Mouse (Mus musculus) midbrain, postnatal 0 days (tissue): ENCODE results near the gene Capg. TPM values are rescaled to one million over a fixed set of nuclear protein-coding genes. Genes with fewer than 3 reads are reported as not detected.

ENCODE experiments used
- ATAC-seq: fragments of 200-750 bp; cut with Nextera tagmentation; 2 replicates; pipeline ENCODE4 v1.8.0; 2017; ENCODE audit warnings: moderate number of reproducible peaks, mild to moderate bottlenecking, moderate TSS enrichment, moderate library complexity; ENCODE audit not compliant: low FRiP score
- DNase-seq: peaks from one replicate; pipeline ENCODE4 v3.0.0-alpha.2; 2015; ENCODE audit warnings: low spot score
- H3K27ac ChIP-seq: fragments of 300-500 bp; sonication (generic); 2 replicates; pipeline ENCODE4 v1.5.1; 2014; ENCODE audit warnings: low read depth, mild to moderate bottlenecking, low read length, mixed read lengths
- H3K27me3 ChIP-seq: fragments of 300-500 bp; sonication (generic); 2 replicates; pipeline ENCODE4 v1.6.1; 2014; ENCODE audit warnings: low read length, control low read depth, mixed read lengths; ENCODE audit not compliant: insufficient read depth
- H3K36me3 ChIP-seq: fragments of 300-500 bp; sonication (generic); 2 replicates; pipeline ENCODE4 v1.6.1; 2014; ENCODE audit warnings: low read length, control low read depth, mixed read lengths; ENCODE audit not compliant: insufficient read depth
- H3K4me1 ChIP-seq: fragments of 300-500 bp; sonication (generic); 2 replicates; pipeline ENCODE4 v1.6.1; 2014; ENCODE audit warnings: mild to moderate bottlenecking, control low read depth, antibody characterized with exemption, low read length, mixed read lengths; ENCODE audit not compliant: insufficient read depth
- H3K4me2 ChIP-seq: fragments of 300-500 bp; sonication (generic); 2 replicates; pipeline ENCODE4 v1.6.1; 2014; ENCODE audit warnings: low read depth, mild to moderate bottlenecking, low read length, mixed read lengths; ENCODE audit not compliant: poor library complexity, severe bottlenecking
- H3K4me3 ChIP-seq: fragments of 300-500 bp; sonication (generic); 2 replicates; pipeline ENCODE4 v1.5.1; 2014; ENCODE audit warnings: low read depth, mild to moderate bottlenecking, low read length, moderate library complexity
- H3K9ac ChIP-seq: fragments of 300-500 bp; sonication (generic); replicated peaks from 2 replicates; pipeline ENCODE4 v1.6.1; 2014; ENCODE audit warnings: mild to moderate bottlenecking, low read length, moderate library complexity, mixed read lengths; ENCODE audit not compliant: poor library complexity, severe bottlenecking
- H3K9me3 ChIP-seq: fragments of 300-500 bp; sonication (generic); 2 replicates; pipeline ENCODE4 v1.6.1; 2016; ENCODE audit warnings: low read length, control low read depth
- CTCF ChIP-seq: IDR thresholded peaks from 2 replicates; pipeline ENCODE4 v1.5.1; 2016; ENCODE audit warnings: antibody characterized with exemption, mild to moderate bottlenecking
- WGBS: fragments of 180-500 bp; shearing (Covaris S2); extraction: QIAGEN DNeasy Blood & Tissue Kit; methylation state at CpG from one replicate; pipeline ENCODE4 v1.1.7; 2014; 5-methylcytosine and 5-hydroxymethylcytosine counted together
- polyA plus RNA-seq: library from polyadenylated mRNA; unstranded; fragments of >200 nt; fragmentation: Nextera tagmentation; extraction: Ambion mirVana; gene quantifications from 2 replicates; pipeline ENCODE4 v1.2.1, GENCODE M21; 2015
- total RNA-seq: library from RNA; depleted of rRNA; stranded (reverse); fragments of >200 nt; gene quantifications from 2 replicates; pipeline ENCODE4 v1.2.3, GENCODE M21; 2014

Capg gene
- total and polyA plus RNA-seq, 2 experiments from 2014 or later: 6.3 to 12.2 TPM

- Histone ChIP-seq H3K27ac (no peak overlapping the region), H3K4me3 (no peak overlapping the region), H3K4me1 (no peaks in the 10 kb centered on the region), H3K9me3 (no peaks in the 10 kb centered on the region), H3K4me2 (peak overlapping the region; percentile 34), H3K9ac (no peak overlapping the region), H3K27me3 (no peaks in the 10 kb centered on the region), H3K36me3 (no peaks in the 10 kb centered on the region)
- TF ChIP-seq CTCF: peak; percentile 95
- no peak for ATAC-seq
- 2% methylated on average over 9 of the region's 9 CpGs for WGBS
- DNase-seq: peak; percentile 82
Observed at GRCm38 (mm10) chr6:72535165-72535564, 9.0 kb upstream of the Capg start.

GRCm38 (mm10) chr6:72537998-72538500, 6.1 kb upstream of the Capg start:
- 55% methylated on average over 10 of the region's 10 CpGs for WGBS
- Histone ChIP-seq H3K27me3 (no peaks in the 10 kb centered on the region), H3K4me2 (peak overlapping the region; percentile 52), H3K4me3 (peak overlapping the region; percentile 33), H3K27ac (no peak overlapping the region), H3K36me3 (no peaks in the 10 kb centered on the region), H3K9ac (peak overlapping the region; percentile 58), H3K4me1 (no peaks in the 10 kb centered on the region), H3K9me3 (no peaks in the 10 kb centered on the region)
- DNase-seq (no peak), ATAC-seq (no peak)
- no peak for TF ChIP-seq CTCF

GRCm38 (mm10) chr6:72538562-72539031, 5.6 kb upstream of the Capg start:
- H3K4me3 ChIP-seq: peak overlapping the region; percentile 33
- no peaks in the 10 kb centered on the region for H3K27me3 ChIP-seq
- H3K4me1 ChIP-seq: no peaks in the 10 kb centered on the region
- H3K9ac ChIP-seq: peak overlapping the region; percentile 58
- DNase-seq (peak; percentile 96), ATAC-seq (peak; percentile 94)
- H3K36me3 ChIP-seq: no peaks in the 10 kb centered on the region
- TF ChIP-seq CTCF: peak; percentile 52
- H3K4me2 ChIP-seq: peak overlapping the region; percentile 52
- H3K9me3 ChIP-seq: no peaks in the 10 kb centered on the region
- 2% methylated on average over 16 of the region's 16 CpGs for WGBS
- H3K27ac ChIP-seq: peak overlapping the region; percentile 55

GRCm38 (mm10) chr6:72543265-72543850, 833 bp upstream of the Capg start:
- H3K27me3 ChIP-seq: no peaks in the 10 kb centered on the region
- no peaks in the 10 kb centered on the region for H3K36me3 ChIP-seq
- DNase-seq: peak; percentile 22
- H3K4me3 ChIP-seq: no peak overlapping the region
- H3K27ac ChIP-seq: no peak overlapping the region
- H3K9ac ChIP-seq: no peak overlapping the region
- H3K4me1 ChIP-seq: no peaks in the 10 kb centered on the region
- no peak for TF ChIP-seq CTCF
- H3K9me3 ChIP-seq: no peaks in the 10 kb centered on the region
- H3K4me2 ChIP-seq: no peak overlapping the region
- WGBS: 68% methylated on average over 12 of the region's 12 CpGs
- ATAC-seq: no peak

- WGBS: 57% methylated on average over 7 of the region's 7 CpGs
- no peaks in the 10 kb centered on the region for H3K36me3 ChIP-seq
- no peaks in the 10 kb centered on the region for H3K4me1 ChIP-seq
- H3K4me2 ChIP-seq: no peak overlapping the region
- H3K27me3 ChIP-seq: no peaks in the 10 kb centered on the region
- H3K4me3 ChIP-seq: no peak overlapping the region
- ATAC-seq: no peak
- no peak for TF ChIP-seq CTCF
- no peak overlapping the region for H3K9ac ChIP-seq
- H3K27ac ChIP-seq: no peak overlapping the region
- DNase-seq: no peak
- H3K9me3 ChIP-seq: no peaks in the 10 kb centered on the region
Observed at GRCm38 (mm10) chr6:72545377-72545776, 1.2 kb downstream of the Capg start.

- WGBS: 89% methylated on average over 2 of the region's 2 CpGs
Observed at GRCm38 (mm10) chr6:72547121-72547520, 2.9 kb downstream of the Capg start.

More at GRCm38 (mm10) chr6:72547121-72547520, 2.9 kb downstream of the Capg start:
- Histone ChIP-seq H3K27me3 (no peaks in the 10 kb centered on the region), H3K9me3 (no peaks in the 10 kb centered on the region), H3K9ac (no peak overlapping the region), H3K36me3 (no peaks in the 10 kb centered on the region), H3K27ac (no peak overlapping the region), H3K4me2 (no peak overlapping the region), H3K4me1 (no peaks in the 10 kb centered on the region), H3K4me3 (no peak overlapping the region)
- ATAC-seq (no peak), DNase-seq (no peak)
- TF ChIP-seq CTCF: peak; percentile 30; the same call in 1 of the 2 replicates
